Mouse (Mus musculus): ENCODE data around the gene Iqsec1.

Gene Iqsec1

DNA sequence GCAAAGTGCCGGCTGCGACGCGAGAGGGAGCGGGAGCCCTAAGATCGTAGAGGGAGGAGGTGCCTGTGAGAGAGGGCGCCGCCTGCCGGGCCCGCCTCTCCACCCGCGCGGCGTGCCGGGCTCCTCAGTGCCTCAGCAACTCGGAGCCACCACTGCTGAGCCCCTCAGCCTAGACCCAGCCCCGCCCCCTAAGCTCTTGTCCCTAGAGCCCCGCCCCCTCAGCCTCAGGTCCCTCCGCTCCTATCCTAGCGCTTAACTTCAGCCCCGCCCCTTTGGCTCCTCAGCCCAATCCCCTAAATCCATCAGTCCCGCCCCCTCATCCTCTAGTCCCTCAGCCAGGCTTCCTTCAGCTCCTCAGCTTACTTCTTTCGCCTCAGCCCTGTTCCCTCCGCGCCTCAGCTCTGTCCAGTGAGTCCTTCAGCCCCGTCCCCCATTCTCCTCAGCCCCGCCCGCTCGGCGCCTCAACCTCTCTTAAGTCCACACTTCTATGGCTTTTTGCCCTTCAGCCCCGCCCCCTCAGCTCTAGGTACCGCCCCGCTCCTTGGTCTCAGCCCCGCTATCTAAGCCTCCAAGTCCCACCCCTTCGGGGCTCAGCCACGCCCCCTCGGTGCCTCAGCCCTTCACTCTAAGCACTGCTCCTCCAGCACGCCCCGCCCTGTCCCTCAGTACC lies at the start of gene Iqsec1:
Iqsec1 (minus strand) TSS at position 38 of the 670 bp plus-strand sequence.
- peak; percentile 85 for DNase-seq (ENCODE audit: low read depth)

GRCm38 (mm10) chr6:91028256-91028655 lies 39.8 kb upstream of the Iqsec1 start:
- no peak for DNase-seq (ENCODE audit: low read depth)

- DNase-seq (ENCODE audit: low read depth), result no peak
These were observed 32.3 kb upstream of the Iqsec1 start for GRCm38 (mm10) chr6:91020810-91021209.

- no peak for DNase-seq (ENCODE audit: low read depth)
These were observed 28.2 kb upstream of the Iqsec1 start for GRCm38 (mm10) chr6:91016600-91017230.

DNA sequence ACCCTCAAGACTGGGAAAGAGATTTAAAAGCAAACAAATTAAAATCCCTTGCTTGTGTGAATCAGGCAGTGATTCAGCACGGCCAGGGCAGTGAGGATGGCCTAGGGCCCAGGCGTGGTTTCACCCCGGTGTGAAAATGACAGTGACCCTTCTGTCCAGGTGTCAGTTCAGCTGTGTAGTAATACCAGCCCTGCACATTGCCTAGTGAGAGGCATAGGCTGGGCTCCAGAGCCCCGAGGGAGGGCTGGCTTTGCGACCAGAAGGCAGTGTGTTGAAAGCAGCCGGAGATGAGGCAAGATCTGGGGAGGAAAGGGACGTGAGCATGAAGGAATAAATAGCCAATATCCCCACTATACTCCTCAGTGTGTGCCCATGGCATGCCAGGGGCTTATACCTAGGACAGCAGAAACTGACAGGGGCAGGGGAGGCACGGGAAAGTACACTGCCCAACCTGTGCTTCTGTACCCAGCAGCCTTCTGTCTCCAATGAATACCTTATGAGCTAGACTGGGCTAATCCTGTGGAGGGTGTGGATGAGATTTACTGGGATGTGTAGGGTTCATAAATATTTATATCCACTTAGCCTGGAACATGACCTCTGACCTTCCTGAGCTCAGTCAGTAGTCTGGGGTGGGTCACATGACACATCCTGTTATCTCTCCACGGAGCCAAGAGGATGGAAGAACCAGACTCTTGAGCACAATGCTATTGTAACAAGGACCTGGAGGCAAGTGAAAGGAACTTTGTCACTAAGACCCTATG lies 25.9 kb upstream of the Iqsec1 start:
- no peak for DNase-seq (ENCODE audit: low read depth)

DNA sequence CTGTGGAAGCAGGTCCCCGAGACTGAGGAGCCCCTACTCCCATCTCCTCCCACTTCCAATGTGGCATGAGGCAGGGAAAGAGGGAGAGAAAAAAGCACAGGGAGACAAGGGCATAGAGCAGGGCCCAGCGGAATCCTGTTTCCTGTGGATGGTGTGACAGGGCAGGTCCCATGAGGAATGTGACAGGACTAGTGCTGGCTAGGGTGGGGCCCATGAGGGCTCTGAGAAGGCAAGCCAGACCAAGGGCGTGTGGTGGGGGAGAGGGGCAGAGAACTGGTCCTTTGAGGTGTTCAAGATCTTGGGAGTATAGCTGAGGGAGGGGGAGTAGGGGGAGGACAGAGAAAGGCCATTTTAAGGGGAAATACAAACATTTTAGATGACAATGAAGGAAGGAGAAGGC lies 24.0 kb upstream of the Iqsec1 start:
- no peak for DNase-seq (ENCODE audit: low read depth)

DNA sequence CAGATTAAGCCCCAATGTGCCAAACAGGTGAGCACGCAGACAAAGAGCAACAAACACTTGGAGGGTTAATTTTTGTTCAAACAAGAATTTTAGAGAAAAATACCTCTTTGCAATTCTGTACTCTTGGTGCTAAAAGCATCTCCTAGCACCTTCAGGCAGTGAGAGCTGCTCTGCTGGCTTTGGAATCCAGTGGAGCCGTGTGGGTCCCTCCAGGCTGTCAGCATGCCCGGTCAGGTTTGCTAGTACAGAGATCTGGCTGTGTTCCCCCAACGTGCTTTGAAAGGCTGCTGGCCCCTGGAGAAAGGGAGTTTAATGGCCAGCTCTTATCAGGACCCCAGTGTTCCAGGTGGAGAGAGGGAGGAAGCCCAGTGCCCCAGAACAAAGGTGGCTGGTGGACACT lies 23.1 kb upstream of the Iqsec1 start:
- no peak for DNase-seq (ENCODE audit: low read depth)

DNA sequence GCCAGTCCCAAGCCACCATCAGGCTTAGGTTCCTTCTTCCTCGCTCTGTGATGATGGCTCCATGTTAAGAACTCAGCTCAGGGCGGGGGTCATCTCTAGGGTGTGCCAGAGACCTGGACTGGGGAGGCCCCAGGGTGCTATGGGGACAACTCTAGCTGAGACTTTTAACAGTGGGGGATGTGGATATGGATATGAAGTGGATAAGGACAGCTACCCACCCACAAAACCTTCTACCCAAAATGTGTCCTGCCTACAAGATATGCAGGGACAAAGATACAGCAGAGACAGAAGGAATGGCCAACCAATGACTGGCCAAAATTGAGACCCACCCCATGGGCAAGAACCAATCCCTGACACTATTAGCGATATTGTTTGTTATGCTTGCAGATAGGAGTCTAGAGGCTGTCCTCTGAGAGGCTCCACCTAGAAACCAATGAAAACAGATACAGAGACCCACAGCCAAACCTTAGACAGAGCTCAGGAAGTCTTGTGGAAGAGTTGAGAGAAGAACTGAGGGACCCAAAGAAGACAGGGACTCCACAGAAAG lies 19.9 kb upstream of the Iqsec1 start:
- no peak for DNase-seq (ENCODE audit: low read depth)

- no peak for DNase-seq (ENCODE audit: low read depth)
These were observed 18.7 kb upstream of the Iqsec1 start for GRCm38 (mm10) chr6:91007207-91007606.

DNA sequence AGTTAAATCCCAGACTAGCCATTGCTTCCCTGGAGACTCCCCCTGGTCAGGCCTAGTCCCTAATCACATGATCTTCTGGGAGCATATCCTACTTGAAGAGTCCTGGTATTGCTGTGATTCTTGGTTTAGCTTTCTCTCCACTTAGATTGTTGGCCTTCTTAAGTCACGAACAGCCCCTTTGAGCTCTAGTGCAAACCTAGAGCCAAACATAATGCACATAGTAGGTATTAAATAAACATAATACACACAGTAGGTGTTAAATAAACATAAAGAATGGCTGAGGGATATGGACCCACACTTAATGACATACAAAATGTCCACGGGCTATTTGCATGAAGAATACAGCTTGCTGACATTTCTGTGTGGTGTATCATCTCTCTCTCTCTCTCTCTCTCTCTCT lies 15.7 kb upstream of the Iqsec1 start:
- no peak for DNase-seq (ENCODE audit: low read depth)

DNA sequence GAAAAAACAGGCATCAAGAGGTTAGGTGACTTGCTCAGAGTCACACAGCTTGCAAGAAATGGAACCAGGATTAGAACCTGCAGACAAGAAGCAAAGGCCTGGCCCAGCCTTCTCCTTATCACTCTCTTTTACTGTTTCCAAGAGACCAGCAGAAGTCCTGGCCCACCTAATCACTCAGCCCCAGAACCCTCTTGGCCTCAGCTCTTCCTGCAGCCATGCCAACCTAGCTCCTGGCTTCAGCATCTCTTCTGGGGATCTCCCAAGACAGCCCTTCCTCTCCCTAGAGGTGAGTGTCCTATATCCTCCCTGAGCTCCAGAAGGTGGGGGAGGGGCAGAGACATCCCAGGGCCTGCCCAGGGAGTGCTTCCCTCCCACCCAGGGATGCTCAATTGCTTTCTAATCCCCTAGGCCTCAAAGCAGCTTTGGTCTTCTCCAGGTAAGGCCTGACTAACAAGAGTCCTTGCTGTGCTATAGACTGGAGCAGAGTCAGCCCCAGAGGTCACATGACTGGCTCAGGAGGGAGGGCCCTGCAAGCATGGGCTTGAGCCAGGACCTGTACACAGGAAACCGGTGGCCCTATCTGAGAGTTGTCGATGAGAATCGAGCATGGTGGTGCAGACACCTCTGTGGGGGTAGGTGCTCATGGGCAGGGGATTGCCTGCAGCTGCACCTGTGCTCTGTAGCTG lies 15.0 kb upstream of the Iqsec1 start:
- DNase-seq (ENCODE audit: low read depth), result no peak

DNA sequence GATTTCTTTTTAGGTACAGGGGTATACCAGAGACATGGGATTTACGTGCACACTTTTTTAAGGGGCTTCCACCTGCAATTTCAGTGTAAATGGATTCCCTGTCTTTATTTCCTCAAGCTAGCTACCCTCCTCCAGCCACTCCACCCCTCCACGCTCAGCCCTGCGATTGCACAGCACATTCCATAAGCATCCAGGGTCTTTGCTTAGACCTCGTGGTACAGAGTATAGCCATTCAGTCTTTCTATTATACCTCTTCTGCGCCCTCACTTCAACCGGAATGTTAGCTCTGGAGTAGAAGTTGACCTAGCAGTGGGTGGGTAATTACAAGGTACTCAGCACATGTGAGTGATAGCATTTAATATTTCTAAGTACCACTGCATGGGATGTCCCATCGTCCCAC lies 13.1 kb upstream of the Iqsec1 start:
- no peak for DNase-seq (ENCODE audit: low read depth)

GRCm38 (mm10) chr6:91000819-91001525 lies 12.5 kb upstream of the Iqsec1 start:
- no peak for DNase-seq (ENCODE audit: low read depth)

DNA sequence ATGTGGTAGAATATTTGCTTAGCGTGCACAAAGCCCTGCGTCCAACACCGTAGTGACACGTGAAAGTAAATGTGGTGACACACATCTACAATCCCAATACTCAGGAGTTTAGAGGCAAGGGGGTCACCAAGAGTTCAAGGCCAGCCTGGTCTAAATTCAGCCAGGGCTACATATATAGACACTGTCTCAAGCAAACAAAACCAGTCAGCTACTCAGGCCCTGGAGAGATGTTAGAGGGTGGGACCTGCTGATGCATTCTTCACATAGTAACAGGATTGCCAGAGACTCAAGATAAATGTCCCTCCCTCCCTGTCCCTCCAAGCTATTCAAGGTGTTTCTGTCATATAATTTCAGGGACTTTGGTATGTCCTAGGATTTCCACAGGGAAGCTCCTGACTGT lies 10.7 kb upstream of the Iqsec1 start:
- DNase-seq (ENCODE audit: low read depth), result no peak

DNA sequence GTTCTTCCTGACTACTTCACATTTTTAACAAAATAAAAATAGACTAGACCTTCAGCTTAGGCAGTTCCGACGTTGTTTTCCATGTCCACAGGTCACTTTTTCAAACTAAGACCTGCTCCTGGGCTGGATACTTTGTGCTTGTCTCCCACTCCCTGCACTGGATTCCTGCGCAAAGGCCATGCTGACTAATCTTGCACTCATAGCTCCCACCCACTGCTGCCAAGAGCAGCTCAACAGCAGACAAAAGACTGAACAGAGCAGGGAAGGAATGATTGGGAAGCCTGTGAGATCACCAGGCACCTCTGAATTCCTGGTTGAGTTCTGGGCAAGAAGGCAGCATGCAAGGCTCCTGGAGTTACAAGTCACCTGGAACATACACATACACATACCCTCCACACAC lies 8.5 kb upstream of the Iqsec1 start:
- DNase-seq (ENCODE audit: low read depth), result no peak

DNA sequence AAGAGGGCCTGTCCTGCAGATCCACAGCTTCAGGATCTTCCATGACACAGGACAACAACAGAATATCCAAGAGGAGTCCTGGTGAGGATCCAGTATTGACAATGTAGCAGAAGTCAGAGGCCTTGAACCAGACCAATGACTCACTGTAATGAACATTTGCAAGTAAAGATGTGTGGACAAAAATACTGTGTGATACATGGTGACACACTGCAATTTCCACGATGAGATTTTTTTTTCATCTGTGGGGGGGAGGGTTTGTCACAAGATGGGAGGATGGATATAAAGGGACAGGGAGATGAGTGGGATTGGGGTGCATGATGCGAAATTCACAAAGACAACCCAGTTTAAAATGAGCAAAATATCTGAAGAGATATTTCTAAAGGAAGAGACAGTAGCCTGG lies 7.7 kb upstream of the Iqsec1 start:
- DNase-seq (ENCODE audit: low read depth), result no peak

GRCm38 (mm10) chr6:90988299-90988625 lies 223 bp downstream of the Iqsec1 start:
- DNase-seq (ENCODE audit: low read depth), result no peak

DNA sequence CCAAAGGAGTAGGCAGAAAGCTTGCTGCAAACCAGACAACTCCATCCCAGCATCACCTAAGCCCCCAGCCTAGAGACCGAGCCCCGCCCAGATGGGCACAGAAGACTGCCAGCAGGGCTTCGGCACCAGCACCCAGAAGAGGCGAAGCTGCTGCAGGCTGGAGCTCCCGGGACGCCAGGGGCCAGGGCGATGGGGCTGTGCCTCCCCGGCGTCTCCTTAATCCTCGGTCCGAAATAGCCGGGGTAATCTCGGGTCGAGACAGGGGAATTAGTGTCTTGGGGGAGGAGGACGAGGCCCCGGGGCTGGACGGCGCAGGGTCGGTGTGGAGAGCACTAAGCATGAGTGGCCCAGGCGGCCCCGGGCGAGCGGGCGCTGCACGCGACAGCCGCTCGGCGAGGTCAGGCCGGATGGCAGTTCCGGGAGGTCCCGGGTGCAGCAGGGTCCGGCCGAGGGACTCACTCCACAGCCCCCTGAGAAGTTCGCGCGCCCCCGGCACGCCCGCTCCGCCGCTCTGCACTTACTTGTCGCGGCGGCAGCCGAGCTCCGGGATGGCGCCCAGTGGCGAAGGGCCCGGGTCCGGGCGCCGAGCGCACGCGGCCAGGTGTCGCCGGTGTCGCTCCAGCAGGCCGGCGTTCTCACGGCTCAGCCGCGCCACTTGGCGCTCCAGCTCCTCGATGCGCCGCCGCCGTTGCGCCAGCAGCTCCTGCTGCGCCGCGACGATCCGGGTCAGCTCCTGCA lies 755 bp downstream of the Iqsec1 start:
- DNase-seq (ENCODE audit: low read depth), result peak; percentile 16

GRCm38 (mm10) chr6:90984101-90984500 lies 4.4 kb downstream of the Iqsec1 start:
- DNase-seq (ENCODE audit: low read depth), result no peak

GRCm38 (mm10) chr6:90974279-90974678 lies 14.2 kb downstream of the Iqsec1 start:
- DNase-seq (ENCODE audit: low read depth), result no peak

DNA sequence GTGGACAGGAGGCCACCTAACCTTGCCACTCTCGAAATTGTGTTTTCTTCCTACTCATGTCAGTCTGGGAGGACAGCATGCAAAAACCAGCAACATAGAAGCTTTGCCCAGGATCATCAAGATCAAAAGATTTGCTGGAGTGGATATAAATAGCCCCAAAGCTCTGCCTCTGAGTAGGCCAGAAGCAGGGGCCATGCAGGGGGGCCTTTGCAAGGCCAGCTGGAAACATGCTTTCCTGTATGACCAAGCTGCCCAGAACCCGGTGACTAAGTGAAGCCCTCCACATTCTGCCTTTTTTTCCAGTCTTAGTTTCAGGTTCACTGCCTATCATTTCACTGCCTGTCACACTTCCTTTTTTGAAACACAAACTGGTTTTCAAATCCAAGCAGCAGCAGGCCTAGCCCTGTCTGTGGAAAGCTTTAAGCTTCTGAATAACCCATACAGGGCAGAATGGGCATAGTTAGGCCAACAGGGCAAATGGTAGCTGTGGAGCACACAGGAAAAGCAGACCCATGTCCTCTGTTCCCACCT lies 19.1 kb downstream of the Iqsec1 start:
- no peak for DNase-seq (ENCODE audit: low read depth)
